Mouse (Mus musculus): ENCODE data around the gene Ly6g6e. TPM values are rescaled to one million over a fixed set of nuclear protein-coding genes. Genes with fewer than 3 reads are reported as not detected.

Gene Ly6g6e
- total RNA-seq, 2 experiments from 2014 or later: not detected

DNA sequence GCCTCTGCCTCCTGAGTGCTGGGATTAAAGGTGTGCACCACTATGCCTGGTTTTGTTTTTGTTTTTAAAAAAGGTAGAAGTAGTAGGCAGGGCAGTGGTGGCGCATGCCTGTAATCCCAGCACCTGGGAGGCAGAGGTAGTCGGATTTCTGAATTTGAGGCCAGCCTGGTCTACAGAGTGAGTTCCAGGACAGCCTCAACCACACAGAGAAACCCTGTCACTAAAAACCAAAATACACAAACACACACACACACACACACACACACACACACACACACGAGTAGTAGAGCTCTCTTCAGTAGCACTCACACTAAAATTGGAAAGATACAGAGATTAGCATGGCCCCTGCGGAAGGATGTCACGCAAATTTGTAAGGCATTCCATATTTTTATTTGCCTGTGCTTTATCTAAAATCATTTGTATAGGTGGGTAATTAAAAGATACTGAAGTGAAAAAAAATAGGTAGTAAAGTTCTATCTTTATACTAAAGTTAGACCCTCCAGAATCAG lies 27.7 kb upstream of the Ly6g6e start:
- intact Hi-C loops (cut with DNase I): no loop called here
- DNase-seq: no peak

DNA sequence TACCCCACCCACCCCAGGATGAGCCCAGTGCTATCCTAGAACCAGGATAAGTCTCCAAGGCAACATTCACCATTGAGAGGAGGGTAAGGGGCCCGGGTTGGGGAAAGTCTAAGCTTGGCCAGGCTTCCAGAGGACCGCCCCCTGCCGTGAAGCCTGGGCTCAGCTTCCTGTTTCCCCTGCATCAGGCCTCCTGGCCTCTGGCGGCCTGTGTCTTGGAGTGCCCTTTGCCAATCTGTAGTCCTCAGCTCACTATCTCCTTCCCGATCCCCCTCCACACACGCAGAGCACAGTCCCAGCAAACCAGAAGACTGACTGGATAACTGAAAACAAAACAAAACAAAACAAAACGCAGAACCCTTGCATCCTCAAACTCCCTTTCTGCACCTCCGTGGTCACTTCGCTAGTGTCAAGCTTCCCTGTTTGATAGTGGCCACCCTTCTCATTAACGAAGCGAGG lies 27.1 kb upstream of the Ly6g6e start, which contains the start of gene Clic1:
Gene Clic1 (plus strand): TSS at position 406 of the 456 bp plus-strand sequence.
- peak in 1 of 2 experiments; percentile 51 for DNase-seq
- intact Hi-C loops (cut with DNase I): no loop called here

DNA sequence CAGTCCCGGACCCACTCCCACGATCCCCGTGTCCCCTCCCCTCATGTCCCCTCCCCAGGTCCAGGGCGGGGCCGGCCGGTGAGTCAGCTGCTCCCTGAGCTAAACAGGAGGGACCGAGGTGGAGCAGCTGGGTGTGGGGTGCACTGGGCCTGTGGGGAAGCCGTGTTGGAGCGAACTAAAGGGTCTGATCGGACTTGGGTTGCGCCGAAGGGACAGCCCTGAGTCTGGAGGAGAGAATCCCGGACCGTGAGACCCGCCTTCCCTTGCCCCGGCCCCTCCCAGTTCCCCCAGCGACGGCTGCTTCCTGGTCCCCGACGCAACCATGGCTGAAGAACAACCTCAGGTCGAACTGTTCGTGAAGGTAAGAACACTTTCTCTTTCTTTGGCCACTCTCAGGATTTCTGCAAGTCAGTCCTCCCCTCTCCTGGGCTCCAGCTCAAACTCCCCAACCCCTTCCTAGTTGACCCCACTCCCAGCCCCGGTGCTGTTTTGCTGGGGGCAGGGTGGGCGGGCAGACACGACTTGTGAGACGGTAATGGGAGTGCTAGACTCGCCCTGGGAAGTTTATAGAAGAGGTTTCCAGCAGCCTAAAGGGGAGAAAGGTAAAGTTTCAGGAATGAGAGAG lies 26.5 kb upstream of the Ly6g6e start:
- intact Hi-C loops (cut with DNase I): no loop called here
- peak; percentile 69 to 71 for DNase-seq

DNA sequence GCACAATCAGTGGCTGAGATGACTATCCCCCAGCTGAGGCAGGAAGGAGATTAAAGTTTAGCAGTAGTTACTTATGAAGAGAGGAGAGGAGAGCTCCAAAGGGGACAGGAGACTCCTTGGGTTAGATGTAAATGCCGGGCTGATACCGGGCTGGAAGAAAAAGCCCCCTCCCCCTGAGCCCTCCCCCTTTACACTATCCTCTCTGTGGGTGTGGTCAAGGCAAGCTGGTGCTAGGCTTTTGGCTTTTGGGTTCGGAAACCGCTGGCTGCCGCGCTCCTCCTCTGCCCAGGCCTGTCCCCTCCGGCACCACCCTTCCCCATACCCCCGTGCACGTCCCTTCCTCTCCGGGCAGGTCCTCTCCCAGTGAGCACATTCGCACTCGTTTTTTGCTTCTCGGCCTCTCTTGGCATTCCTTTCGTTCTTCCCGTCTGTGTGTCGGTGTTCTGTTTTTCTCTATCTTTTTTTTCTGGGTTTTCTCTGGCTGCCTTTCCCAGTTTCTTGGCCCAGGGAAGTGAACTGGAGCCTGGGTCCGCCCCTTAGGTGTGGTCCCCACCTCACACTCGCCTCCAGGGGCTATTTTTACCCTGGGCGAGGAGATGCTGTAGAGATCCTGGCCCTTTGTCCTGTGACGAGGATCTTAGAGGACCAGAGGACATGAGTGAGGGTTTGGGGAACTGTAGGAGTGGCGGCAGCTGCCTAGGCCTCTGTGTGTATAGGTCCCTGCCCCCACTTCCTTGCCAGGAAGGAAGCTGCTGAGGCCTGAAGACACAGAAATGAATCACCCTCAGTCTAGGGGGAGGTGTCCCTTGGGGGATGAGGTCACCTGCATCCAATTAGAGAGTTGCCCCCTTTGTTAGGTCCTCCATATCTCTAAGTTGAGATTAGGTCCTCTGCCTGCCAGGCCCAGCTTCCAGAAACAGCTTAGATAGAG lies 25.3 kb upstream of the Ly6g6e start:
- intact Hi-C loops (cut with DNase I): no loop called here
- peak; percentile 49 to 54 for DNase-seq

DNA sequence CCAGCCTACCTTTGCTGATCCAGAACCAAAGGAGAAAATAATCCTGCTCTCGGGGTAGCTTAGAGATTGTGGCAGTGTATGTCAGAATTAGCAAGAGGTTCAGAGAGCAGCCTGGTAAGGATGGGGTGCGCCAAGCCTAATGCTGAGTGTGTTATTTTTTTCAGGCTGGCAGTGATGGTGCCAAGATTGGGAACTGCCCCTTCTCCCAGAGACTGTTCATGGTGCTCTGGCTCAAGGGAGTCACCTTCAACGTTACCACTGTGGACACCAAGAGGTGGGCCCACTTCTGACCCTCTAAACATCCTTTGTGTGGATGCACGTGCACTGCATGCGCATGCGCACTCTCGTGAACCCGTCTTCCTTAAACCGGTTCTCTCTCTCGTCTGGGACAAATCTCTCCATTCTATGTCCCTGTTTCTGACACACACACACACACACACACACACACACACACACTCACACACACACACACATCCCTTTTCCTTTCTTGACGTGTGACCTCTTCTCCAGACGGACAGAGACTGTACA lies 24.4 kb upstream of the Ly6g6e start:
- intact Hi-C loops (cut with DNase I): no loop called here
- no peak for DNase-seq

DNA sequence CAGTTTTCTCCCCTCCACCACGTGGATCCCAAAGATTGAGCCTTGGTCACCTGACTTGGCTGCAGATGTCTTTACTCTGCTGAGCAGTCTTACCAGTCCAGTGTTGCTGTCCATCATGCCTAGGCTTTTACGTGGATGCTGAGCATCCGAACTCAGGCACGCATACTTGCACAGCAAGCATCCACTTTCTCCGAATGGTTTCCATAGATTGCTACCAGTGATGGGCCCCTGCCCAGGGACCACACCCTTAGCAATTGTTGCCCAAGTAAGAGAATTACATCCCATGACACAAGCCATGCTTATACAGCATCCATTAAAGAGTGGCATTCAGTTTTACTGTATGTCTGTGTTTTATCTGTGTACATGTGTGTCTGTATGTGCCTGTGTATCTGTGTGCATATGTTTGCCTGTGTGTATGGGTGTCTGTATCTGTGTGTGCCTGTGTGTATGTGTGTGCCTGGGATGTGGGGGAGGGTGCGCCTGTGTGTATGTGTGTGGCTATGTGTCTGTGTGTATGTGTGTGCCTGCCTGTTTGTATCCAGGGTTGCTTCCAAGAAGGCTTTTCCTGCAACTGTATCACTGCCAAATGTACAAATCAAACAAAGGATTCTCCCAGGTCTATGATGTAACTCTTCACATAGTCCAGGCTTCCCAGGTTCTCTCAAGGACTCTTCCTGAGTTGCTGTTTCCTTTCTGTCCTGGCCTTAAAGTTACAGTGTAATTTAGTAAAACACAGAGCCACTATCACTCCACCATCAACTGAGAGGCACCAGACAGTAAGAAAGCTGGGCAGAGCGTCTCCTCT lies 20.8 kb upstream of the Ly6g6e start:
- no peak for DNase-seq
- intact Hi-C loops (cut with DNase I): no loop called here

DNA sequence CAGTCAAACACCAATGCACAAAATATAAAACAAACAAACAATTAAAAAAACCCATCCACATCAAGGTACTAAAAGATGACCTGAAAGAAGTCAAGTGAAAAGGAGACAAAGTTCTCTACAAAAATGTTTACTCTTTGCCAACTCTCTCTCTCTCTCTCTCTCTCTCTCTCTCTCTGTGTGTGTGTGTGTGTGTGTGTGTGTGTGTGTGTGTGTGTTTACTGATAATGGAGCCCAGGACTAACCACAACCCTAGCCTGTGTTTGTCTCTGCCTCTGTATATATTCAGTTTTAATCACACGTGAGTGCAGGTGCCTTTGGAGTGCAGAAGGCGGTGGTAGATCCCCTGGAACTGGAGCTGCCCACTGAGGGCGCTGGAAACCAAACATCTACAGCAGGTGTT lies 19.6 kb upstream of the Ly6g6e start:
- intact Hi-C loops (cut with DNase I): no loop called here
- DNase-seq: no peak

DNA sequence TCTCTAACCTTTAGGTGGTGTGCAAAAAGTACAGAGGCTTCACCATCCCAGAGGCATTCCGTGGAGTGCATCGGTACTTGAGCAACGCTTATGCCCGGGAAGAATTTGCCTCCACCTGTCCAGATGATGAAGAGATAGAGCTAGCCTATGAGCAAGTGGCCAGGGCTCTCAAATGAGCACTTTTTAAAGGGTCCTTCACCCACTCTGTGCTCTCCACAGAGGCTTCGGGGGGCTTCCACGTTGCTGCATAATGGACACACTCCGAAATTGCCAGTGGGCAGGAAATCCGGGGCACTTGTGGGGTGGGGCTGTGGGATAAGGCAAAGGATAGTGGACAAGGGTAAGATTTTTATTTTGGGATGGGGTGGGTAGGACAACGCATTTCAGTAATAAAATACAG lies 18.4 kb upstream of the Ly6g6e start:
- DNase-seq: no peak
- intact Hi-C loops (cut with DNase I): loop anchor here (2.0 kb wide), 1 partner anchor 36 kb away; no protein-coding TSS in a partner anchor

DNA sequence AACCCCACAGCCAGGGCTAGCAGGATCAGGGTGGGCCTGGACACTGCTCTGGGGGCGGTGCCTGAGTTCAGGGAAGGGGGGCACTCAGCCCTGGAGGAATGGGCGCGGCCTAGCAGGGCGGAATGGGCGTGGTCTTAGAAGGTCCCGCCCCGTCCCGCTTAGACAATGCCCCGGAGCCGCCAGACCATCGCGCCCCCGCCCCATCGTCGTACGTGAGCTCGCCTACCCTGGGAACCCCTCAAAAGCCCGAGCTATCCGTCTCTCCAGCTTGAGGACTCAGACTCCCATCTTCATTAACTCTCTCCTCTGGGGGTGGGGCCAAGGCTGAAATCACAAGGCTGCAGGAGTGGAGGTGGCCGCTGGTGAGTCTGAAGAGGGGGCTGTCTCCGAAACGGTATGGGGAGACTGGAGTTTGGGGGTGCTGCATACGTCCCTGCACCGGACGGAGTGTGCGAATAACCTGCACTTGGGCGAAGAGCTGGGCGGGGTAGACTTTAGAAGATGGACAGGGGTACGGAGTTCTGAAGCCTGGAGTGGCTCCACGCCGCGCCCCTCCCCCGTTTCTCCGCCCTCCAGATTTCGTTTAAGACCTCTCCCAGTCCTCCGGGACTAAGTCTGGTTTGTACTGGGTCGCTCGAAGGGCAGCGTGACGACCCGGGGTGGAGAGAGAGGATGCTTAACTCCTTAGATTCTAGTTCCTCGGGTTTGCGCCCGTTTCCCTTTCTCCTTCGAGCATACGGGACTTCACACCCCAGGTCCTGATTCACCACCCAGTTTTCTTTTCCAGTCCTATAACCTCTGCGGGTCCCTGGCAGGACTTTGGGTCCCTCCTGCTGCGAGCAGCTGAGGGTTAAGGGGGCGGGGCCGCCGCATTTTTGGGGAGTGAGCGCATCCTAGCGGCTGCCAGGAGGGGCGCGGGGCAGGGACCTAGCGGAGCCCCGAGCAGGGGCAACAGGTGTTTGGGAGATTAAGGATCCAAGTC lies 17.5 kb upstream of the Ly6g6e start, which contains the start of gene Ddah2:
Gene Ddah2 (plus strand): TSS at position 125 of the 982 bp plus-strand sequence.
- intact Hi-C loops (cut with DNase I): loop anchor here (2.0 kb wide), 1 partner anchor 36 kb away; no protein-coding TSS in a partner anchor
- peak; percentile 89 to 93 for DNase-seq

DNA sequence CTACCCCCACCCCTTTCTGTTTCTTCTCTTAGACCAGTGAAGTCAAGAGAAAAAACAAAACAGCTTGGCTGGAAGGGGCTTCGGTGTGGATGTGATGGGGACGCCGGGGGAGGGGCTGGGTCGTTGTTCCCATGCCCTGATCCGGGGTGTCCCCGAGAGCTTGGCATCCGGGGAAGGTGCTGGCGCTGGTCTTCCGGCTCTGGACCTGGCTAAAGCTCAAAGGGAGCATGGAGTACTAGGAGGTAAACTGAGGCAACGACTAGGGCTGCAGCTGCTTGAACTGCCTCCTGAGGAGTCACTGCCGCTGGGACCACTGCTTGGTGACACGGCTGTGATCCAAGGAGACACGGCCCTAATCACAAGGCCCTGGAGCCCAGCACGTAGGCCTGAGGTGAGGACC lies 16.6 kb upstream of the Ly6g6e start:
- intact Hi-C loops (cut with DNase I): no loop called here
- DNase-seq: no peak

DNA sequence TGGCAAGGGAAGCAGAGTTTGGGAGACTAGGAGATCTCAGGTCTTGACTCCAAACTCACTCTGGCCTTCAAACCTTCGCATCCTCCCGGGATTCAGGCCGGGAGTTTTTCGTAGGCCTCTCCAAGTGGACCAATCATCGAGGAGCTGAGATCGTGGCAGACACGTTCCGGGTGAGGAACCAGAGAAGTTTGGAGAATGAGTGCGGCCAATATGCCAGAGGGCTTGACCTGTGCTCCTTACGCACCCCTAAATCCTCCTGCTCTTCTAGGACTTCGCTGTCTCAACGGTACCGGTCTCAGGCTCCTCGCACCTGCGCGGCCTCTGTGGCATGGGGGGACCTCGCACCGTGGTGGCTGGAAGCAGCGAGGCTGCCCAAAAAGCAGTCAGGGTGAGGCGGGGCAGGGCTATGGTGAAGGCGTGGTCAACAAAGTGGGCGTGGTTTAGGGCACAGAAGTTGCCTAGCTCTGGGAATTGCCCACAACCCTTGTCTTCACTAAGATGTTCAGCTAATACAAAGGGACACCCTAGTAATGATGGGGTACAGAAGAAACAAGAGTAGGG lies 15.9 kb upstream of the Ly6g6e start:
- DNase-seq: no peak
- intact Hi-C loops (cut with DNase I): no loop called here

DNA sequence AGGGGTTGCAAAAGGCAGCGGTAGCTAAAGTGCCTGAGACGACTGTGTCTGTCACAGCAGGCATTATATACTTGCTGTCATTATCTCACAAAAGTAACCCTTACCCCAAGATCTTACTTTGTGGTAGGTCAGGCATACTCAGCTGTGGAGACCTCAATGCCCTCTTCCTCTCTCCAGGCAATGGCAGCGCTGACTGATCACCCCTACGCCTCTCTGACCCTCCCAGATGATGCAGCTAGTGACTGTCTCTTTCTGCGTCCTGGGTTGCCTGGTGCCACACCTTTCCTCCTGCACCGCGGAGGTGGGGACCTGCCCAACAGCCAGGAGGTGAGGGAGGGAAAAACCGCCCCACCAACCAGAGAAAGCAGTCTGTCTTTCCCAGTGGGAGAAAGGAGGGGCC lies 15.4 kb upstream of the Ly6g6e start:
- no peak for DNase-seq
- intact Hi-C loops (cut with DNase I): no loop called here

DNA sequence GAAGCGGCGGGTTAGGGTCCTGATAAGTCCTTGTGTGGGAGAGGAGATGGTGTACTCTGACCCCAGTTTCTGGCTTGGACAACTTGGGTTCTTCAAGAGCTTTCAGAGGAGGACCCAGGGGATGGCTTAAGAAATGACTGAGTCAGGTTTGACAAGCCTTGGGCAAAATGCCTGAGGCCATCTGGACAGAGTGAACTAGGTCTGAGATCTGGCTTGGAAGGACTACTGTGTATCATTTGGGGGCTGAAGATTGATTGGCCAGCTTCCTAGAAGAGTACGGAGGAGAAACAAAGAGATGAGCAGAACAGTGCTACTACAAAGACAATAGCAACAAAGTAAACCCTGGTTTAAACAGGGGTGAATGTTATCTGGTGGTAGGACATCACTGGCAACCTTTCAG lies 13.2 kb upstream of the Ly6g6e start:
- no peak for DNase-seq

DNA sequence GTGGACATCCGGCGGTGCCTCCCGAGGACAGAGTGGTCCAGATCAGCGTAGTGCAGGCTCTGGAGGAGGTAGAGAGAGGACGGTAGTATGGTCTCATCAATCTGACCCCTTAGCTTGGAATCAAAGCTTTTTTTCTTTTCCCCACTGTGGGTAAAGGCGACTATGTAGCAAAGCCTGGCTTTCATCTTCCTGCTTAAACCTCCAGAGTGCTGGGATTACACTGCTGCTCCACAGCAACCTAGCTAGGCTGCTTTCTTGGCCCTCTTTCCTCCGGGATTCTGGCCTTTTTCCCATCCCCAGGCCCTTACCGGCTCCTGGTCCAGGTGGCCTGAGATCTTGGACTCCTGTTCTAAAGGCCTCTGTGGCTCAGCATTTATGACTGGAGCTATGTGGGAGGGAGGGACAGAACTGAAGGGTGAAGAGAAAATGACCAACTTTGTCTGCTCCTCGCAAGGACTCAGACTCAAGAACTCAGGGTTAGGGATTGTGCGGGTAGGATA lies 12.3 kb upstream of the Ly6g6e start:
- no peak for DNase-seq
- intact Hi-C loops (cut with DNase I): no loop called here

More for the DNA sequence above, 13.2 kb upstream of the Ly6g6e start:
- intact Hi-C loops (cut with DNase I): no loop called here

DNA sequence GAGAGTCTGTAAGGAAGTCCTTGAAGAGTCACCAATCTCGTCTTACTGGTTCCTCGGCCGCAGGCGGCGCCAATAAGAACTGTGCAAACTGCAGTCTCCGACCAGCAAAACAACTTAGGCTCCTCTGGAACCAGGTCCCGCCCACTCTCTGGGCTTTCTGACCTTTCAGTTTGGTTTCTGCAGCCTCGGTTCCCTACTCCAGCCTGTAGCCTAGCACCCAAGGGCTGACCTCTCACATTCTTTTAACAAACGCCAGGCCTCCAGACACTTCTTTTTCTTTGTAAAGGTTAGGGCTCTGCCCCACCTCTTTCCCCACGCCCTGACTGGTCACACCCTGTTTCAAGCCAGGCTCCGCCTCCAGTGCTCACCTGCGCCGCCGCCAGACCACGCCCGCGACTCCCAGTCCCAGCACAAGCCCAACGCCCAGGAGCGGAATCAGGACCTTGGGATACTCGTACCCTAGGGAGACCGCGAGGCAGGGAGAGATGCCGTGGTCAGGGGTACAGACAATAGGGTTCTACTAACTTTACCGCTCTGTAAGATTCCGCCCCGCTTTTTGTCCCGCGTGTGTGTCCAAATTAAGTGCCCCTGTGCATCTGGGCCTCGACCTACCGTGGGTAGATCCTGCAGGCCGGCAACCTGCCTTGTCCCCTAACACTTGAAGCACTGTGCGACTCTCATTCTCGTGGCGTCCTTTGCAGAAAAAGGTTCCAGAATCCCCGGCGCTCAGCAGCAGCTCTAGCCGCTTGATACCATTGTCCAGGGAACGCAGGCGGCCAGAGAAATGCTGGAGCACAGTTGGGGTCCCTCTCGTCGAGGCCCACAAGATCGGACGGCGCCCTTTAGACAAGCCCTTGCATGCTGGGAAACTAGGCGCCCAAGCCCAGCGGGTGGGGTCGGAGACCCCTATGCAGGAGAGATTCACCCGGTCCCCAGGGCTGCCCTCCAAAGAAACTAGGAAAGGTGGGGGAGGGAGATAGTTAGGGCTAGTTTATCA lies 11.5 kb upstream of the Ly6g6e start, which contains the start of gene Ly6g6c:
Gene Ly6g6c (plus strand): TSS at position 438 of the 997 bp plus-strand sequence.
- DNase-seq: no peak
- intact Hi-C loops (cut with DNase I): no loop called here

DNA sequence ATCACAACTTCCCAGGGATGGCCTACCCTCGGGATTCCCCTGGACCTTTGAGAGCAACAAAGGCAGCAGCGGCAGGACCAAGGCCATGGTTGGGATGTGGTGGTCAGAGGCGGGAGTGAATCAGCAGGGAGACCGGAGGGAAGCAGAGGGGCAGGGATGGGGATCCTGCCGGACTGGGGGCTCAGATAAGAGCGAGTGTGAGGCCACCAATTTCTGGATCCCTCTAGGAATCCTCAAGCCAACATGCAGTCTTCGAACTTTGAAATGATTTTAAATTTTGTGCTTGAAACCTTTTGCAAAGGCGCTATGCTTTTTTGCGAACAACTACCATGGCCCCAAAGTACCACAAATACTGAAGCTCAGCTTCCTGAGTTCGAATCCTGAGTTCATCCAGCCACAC lies 10.6 kb upstream of the Ly6g6e start, which contains the start of gene Mpig6b:
Gene Mpig6b (minus strand): TSS at position 101 of the 400 bp plus-strand sequence.
- intact Hi-C loops (cut with DNase I): no loop called here
- no peak for DNase-seq

Measured in gastrocnemius, postnatal 36 days (tissue).